In the genomic region with DNA sequence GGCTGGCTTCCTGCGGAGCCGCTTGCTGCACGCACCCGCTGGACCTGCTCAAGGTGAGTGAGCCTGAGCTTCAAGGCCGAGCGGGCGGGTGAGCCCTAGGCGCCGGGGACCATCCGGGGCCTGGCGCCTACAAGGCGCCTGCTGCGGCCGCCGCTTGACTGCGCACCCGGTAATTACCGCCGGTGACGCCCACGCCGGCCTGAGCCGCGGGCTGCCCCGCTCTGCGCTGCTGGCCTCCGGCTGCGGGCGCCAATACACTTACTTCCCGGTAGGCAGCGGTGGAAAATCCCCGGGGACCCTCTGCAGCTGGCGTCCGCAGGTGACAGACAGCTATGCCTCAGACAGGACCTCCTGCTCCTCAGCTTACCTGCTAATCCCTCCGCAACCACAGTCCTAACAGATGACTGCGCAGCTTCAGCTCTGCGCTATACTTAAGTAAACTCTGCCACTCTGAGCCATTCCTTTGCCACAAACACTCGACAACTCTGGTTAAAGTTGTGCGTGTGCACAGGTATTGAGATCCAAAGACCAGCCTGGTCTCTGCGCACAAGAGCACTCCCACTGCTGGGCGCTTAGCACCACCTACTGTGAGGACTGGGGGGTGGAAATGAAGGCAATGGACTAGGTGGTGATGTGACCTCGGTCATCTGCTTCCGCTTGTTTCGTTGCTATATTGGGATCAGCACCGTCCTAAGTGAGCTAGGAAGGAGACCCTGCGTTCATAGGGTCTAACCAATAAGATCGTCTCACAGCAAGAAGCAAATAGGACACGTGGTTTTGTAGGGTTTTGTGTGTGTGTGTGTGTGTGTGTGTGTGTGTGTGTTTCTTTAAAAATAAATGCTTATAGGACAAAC, we compare ENCODE assay signal across 8 mouse cellular contexts. TPM values are rescaled to one million over a fixed set of nuclear protein-coding genes. Genes with fewer than 3 reads are reported as not detected.
DNase-seq lines count a peak whose midpoint lies in the region; ATAC-seq and TF ChIP-seq lines count a peak whose summit lies in the region.

No protein-coding gene starts in this region.

- no peak; the same call in 1 of the 2 replicates for TF ChIP-seq CTCF in hindbrain, postnatal 0 days (IDR thresholded peaks at IDR 0.05; ENCODE audit: low read depth)

- peak; percentile 37 for ATAC-seq in activated CD4-positive, CD25-positive, alpha-beta regulatory T cell, adult 4 months
- ATAC-seq in forebrain, embryonic 11.5 days (replicated peaks; ENCODE audit: low FRiP score): no peak; the same call in none of the 2 replicates
- peak; percentile 39 for ATAC-seq in hindbrain, postnatal 0 days
- peak; percentile 65 for ATAC-seq in liver, embryonic 12.5 days

- peaks cover 13% of the 10 kb centered on the region; the same call in 1 of the 2 replicates for H3K36me3 ChIP-seq in forebrain, embryonic 11.5 days (ENCODE audit: control insufficient read depth, insufficient read depth, low read length)
- peaks cover 40% of the 10 kb centered on the region for H3K36me3 ChIP-seq in hindbrain, postnatal 0 days (ENCODE audit: insufficient read depth, low read length)
- H3K36me3 ChIP-seq in liver, embryonic 12.5 days: peaks cover 63% of the 10 kb centered on the region

- peak overlapping the region; percentile 92 for H3K4me3 ChIP-seq in forebrain, embryonic 11.5 days (ENCODE audit: low read depth, low read length)
- H3K4me3 ChIP-seq in hindbrain, postnatal 0 days (ENCODE audit: low read length): peak overlapping the region; percentile 63
- peak overlapping the region; percentile 83 for H3K4me3 ChIP-seq in liver, embryonic 12.5 days

- no peaks in the 10 kb centered on the region for H3K9me3 ChIP-seq in forebrain, embryonic 11.5 days (ENCODE audit: control insufficient read depth, low read length)
- no peaks in the 10 kb centered on the region for H3K9me3 ChIP-seq in hindbrain, postnatal 0 days (ENCODE audit: low read length)
- H3K9me3 ChIP-seq in liver, embryonic 12.5 days (replicated peaks): no peaks in the 10 kb centered on the region

- no peaks in the 10 kb centered on the region for H3K27me3 ChIP-seq in forebrain, embryonic 11.5 days (ENCODE audit: control insufficient read depth, insufficient read depth, low read length)
- no peaks in the 10 kb centered on the region for H3K27me3 ChIP-seq in hindbrain, postnatal 0 days (ENCODE audit: insufficient read depth, low read length)
- no peaks in the 10 kb centered on the region for H3K27me3 ChIP-seq in liver, embryonic 12.5 days (replicated peaks)

- peak; percentile 23 to 26 for DNase-seq in frontal cortex, postnatal 36 days (ENCODE audit: low spot score in 2 of 2)
- no peak for DNase-seq in frontal cortex, postnatal 25 days (ENCODE audit: low spot score in 2 of 2)
- DNase-seq in forebrain, embryonic 11.5 days (ENCODE audit: low spot score): no peak
- peak; percentile 54 for DNase-seq in hindbrain, postnatal 0 days (ENCODE audit: low spot score)
- peak; percentile 44 to 46 for DNase-seq in natural killer cell, adult 2 months (ENCODE audit: low spot score in 2 of 2)
- DNase-seq in gastrocnemius, postnatal 36 days: no peak

- intact Hi-C loops in gastrocnemius, postnatal 36 days (cut with DNase I): loop anchor here (5.0 to 10.0 kb wide), 2 partner anchors 120 to 293 kb away; a partner anchor contains a TSS

- H3K27ac ChIP-seq in forebrain, embryonic 11.5 days (ENCODE audit: low read depth, low read length): peak overlapping the region; percentile 65; the same call in 1 of the 2 replicates
- H3K27ac ChIP-seq in hindbrain, postnatal 0 days: peak overlapping the region; percentile 76
- H3K27ac ChIP-seq in liver, embryonic 12.5 days: peak overlapping the region; percentile 94

- H3K4me2 ChIP-seq in forebrain, embryonic 11.5 days (ENCODE audit: low read depth, low read length, severe bottlenecking): peak overlapping the region; percentile 74
- H3K4me2 ChIP-seq in hindbrain, postnatal 0 days (ENCODE audit: low read depth, low read length): peak overlapping the region; percentile 77
- H3K4me2 ChIP-seq in liver, embryonic 12.5 days: peak overlapping the region; percentile 97

- H3K9ac ChIP-seq in forebrain, embryonic 11.5 days (ENCODE audit: low read length): peak overlapping the region; percentile 79
- peak overlapping the region; percentile 59 for H3K9ac ChIP-seq in hindbrain, postnatal 0 days (replicated peaks; ENCODE audit: low read length)
- peak overlapping the region; percentile 87 for H3K9ac ChIP-seq in liver, embryonic 12.5 days

- WGBS in forebrain, embryonic 11.5 days: 0% methylated on average over 48 of the region's 48 CpGs
- WGBS in hindbrain, postnatal 0 days: under 1% methylated on average over 45 of the region's 48 CpGs
- under 1% methylated on average over 48 of the region's 48 CpGs for WGBS in liver, embryonic 12.5 days (ENCODE audit: insufficient replicate concordance)

- peaks cover 20% of the 10 kb centered on the region for H3K4me1 ChIP-seq in forebrain, embryonic 11.5 days (replicated peaks; ENCODE audit: control insufficient read depth, insufficient read depth, low read length)
- peaks cover 19% of the 10 kb centered on the region for H3K4me1 ChIP-seq in hindbrain, postnatal 0 days (ENCODE audit: insufficient read depth, low read length)
- peaks cover 65% of the 10 kb centered on the region for H3K4me1 ChIP-seq in liver, embryonic 12.5 days

RNA-seq across cellular contexts. Expression of a gene that starts 0.6 kb away (rescaled TPM):
- polyA plus RNA-seq in activated CD4-positive, CD25-positive, alpha-beta regulatory T cell, adult 4 months (2017; shearing (Covaris generic)): 10 to 100 TPM in 1 of 2 experiments, 1 to 10 TPM in 1; 9.7 to 12.3 TPM
- polyA plus RNA-seq in forebrain, embryonic 11.5 days (2014; fragmentation: Nextera tagmentation; extraction: Ambion mirVana): 50.9 and 57.5 TPM in 2 replicates
- 41.3 and 52.5 TPM in 2 replicates for total RNA-seq in hindbrain, postnatal 0 days (2014; rRNA removed)
- 28.0 and 28.8 TPM in 2 replicates for polyA plus RNA-seq in hindbrain, postnatal 0 days (2015; fragmentation: Nextera tagmentation; extraction: Ambion mirVana)
- 47.0 and 54.9 TPM in 2 replicates for polyA plus RNA-seq in liver, embryonic 12.5 days (2016; fragmentation: Nextera tagmentation; extraction: Ambion mirVana)
- 1 to 10 TPM; 3.7 to 4.5 TPM for total RNA-seq in gastrocnemius, postnatal 36 days (2021)

RNA-seq across cellular contexts. Expression of a gene that starts 7.8 kb away (rescaled TPM):
- polyA plus RNA-seq in activated CD4-positive, CD25-positive, alpha-beta regulatory T cell, adult 4 months (2017; shearing (Covaris generic)): 10 to 100 TPM; 73.5 to 74.7 TPM
- 152 and 160 TPM in 2 replicates for polyA plus RNA-seq in forebrain, embryonic 11.5 days (2014; fragmentation: Nextera tagmentation; extraction: Ambion mirVana)
- total RNA-seq in hindbrain, postnatal 0 days (2014; rRNA removed): 37.5 and 52.4 TPM in 2 replicates
- 147 and 155 TPM in 2 replicates for polyA plus RNA-seq in hindbrain, postnatal 0 days (2015; fragmentation: Nextera tagmentation; extraction: Ambion mirVana)
- 161 and 166 TPM in 2 replicates for polyA plus RNA-seq in liver, embryonic 12.5 days (2016; fragmentation: Nextera tagmentation; extraction: Ambion mirVana)
- total RNA-seq in gastrocnemius, postnatal 36 days (2021): 100 to 1,000 TPM; 142 to 144 TPM

RNA-seq across cellular contexts. Expression of a gene that starts 24.8 kb away (rescaled TPM):
- 10 to 100 TPM; 24.4 to 30.8 TPM for polyA plus RNA-seq in activated CD4-positive, CD25-positive, alpha-beta regulatory T cell, adult 4 months (2017; shearing (Covaris generic))
- 50.1 and 54.2 TPM in 2 replicates for polyA plus RNA-seq in forebrain, embryonic 11.5 days (2014; fragmentation: Nextera tagmentation; extraction: Ambion mirVana)
- total RNA-seq in hindbrain, postnatal 0 days (2014; rRNA removed): 67.2 and 113 TPM in 2 replicates
- 71.2 and 73.0 TPM in 2 replicates for polyA plus RNA-seq in hindbrain, postnatal 0 days (2015; fragmentation: Nextera tagmentation; extraction: Ambion mirVana)
- polyA plus RNA-seq in liver, embryonic 12.5 days (2016; fragmentation: Nextera tagmentation; extraction: Ambion mirVana): 22.3 and 24.2 TPM in 2 replicates
- 1 to 10 TPM; 4.8 to 6.3 TPM for total RNA-seq in gastrocnemius, postnatal 36 days (2021)

RNA-seq across cellular contexts. Expression of a gene that starts 34.3 kb away (rescaled TPM):
- 10 to 100 TPM; 15.6 to 22.7 TPM for polyA plus RNA-seq in activated CD4-positive, CD25-positive, alpha-beta regulatory T cell, adult 4 months (2017; shearing (Covaris generic))
- polyA plus RNA-seq in forebrain, embryonic 11.5 days (2014; fragmentation: Nextera tagmentation; extraction: Ambion mirVana): 30.3 and 33.8 TPM in 2 replicates
- total RNA-seq in hindbrain, postnatal 0 days (2014; rRNA removed): 10.4 and 15.4 TPM in 2 replicates
- polyA plus RNA-seq in hindbrain, postnatal 0 days (2015; fragmentation: Nextera tagmentation; extraction: Ambion mirVana): 17.3 and 18.7 TPM in 2 replicates
- polyA plus RNA-seq in liver, embryonic 12.5 days (2016; fragmentation: Nextera tagmentation; extraction: Ambion mirVana): 31.3 and 32.3 TPM in 2 replicates
- 1 to 10 TPM; 4.1 to 6.2 TPM for total RNA-seq in gastrocnemius, postnatal 36 days (2021)

RNA-seq across cellular contexts. Expression of a gene that starts 34.4 kb away (rescaled TPM):
- polyA plus RNA-seq in activated CD4-positive, CD25-positive, alpha-beta regulatory T cell, adult 4 months (2017; shearing (Covaris generic)): 1 to 10 TPM; 7.5 to 8.5 TPM
- polyA plus RNA-seq in forebrain, embryonic 11.5 days (2014; fragmentation: Nextera tagmentation; extraction: Ambion mirVana): 11.3 and 11.6 TPM in 2 replicates
- 11.7 and 11.9 TPM in 2 replicates for total RNA-seq in hindbrain, postnatal 0 days (2014; rRNA removed)
- 13.3 and 13.6 TPM in 2 replicates for polyA plus RNA-seq in hindbrain, postnatal 0 days (2015; fragmentation: Nextera tagmentation; extraction: Ambion mirVana)
- 8.1 and 9.6 TPM in 2 replicates for polyA plus RNA-seq in liver, embryonic 12.5 days (2016; fragmentation: Nextera tagmentation; extraction: Ambion mirVana)
- 10 to 100 TPM; 21.4 to 25.6 TPM for total RNA-seq in gastrocnemius, postnatal 36 days (2021)

Comparison
In these comparisons a context has a peak if more than half of its experiments do, and no peak if none do; other contexts are left out.
1. DNase-seq: peak in frontal cortex, postnatal 36 days (2 of 2), hindbrain, postnatal 0 days (single experiment) and natural killer cell, adult 2 months (2 of 2); none in frontal cortex, postnatal 25 days (0 of 2), forebrain, embryonic 11.5 days (single experiment) and gastrocnemius, postnatal 36 days (0 of 2).
2. Peak in every context shown above with its lines, with median percentiles within 50 percentile points of each other: H3K27ac ChIP-seq, H3K4me2 ChIP-seq, H3K4me3 ChIP-seq and H3K9ac ChIP-seq.